Mouse (Mus musculus) thymus, adult 2 months (tissue): Measurements from ENCODE around the gene Vwa7.

Source experiments
- CTCF ChIP-seq: fragments of 200-500 bp; IDR thresholded peaks from 2 replicates; pipeline ENCODE4 v1.5.1; 2012; ENCODE audit warnings: mild to moderate bottlenecking, control low read depth, low read length, moderate library complexity, borderline replicate concordance; ENCODE audit not compliant: control insufficient read depth, poor library complexity, insufficient read depth; ENCODE audit errors: extremely low read depth
- POLR2A ChIP-seq: fragments of 200-500 bp; IDR thresholded peaks from 2 replicates; pipeline ENCODE4 v1.6.1; 2012; ENCODE audit warnings: mild to moderate bottlenecking, low read length, control low read depth, moderate library complexity; ENCODE audit not compliant: control insufficient read depth, poor library complexity, insufficient read depth; ENCODE audit errors: extremely low read depth

GRCm38 (mm10) chr17:35060071-35060470 is 43.7 kb downstream of the Vwa7 start:
- TF ChIP-seq POLR2A (no peak), CTCF (no peak)
